Mouse (Mus musculus): Measurements from ENCODE around the gene Isy1.

DNA sequence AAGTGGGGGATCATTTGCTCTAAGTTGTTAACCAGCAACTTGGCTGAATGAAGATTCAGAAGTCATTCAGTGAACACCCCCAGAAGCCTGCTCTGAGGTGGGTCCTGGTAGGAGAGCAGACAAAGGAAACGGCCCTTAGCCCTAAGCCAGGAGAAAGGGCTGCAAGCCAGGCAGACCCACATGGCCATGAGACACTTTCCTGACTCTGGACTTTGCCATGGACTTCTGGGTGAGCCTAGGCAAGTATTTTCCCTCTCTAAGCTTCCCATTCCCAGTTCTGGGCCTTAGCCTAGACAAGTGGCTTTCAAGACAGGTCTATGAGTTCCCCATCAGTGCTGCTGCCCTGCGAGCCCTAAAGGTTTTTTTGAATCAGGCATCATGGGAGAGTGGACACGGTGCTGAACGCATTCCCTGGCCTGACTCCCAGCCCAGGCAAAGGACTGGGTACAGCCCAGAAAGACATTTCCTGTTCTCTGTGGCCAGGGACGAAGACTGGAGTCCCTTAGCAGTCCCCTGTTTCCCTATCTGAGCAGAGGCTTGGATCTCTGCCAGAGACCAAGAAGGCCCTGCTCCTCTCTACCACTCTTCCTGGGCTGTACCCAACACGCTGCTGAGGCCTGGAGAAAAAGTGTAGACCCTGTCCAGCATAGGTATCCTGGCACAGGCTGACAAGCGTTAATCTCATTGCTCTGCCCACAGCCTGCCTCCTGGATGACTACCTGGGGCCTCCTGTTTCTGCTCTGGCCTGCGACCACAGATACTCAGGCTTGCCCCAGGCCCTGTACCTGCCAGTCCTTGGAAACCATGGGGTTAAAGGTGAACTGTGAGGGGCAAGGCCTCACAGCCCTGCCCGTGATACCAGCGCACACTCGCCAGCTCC is 60.1 kb downstream of the Isy1 start:
- TF ChIP-seq CTCF (IDR thresholded peaks at IDR 0.05; ENCODE audit: low read depth, low read length) = no peak
- TF ChIP-seq POLR2A (IDR thresholded peaks at IDR 0.05; ENCODE audit: extremely low read depth, insufficient read depth, low read length) = no peak

Data from liver, adult 2 months (tissue).